Mouse (Mus musculus) inflammation-experienced regulatory T-cells (primary cell): ENCODE data around the gene AA467197. TPM values are rescaled to one million over a fixed set of nuclear protein-coding genes. Genes with fewer than 3 reads are reported as not detected.

Source experiments
- polyA plus RNA-seq, 2 experiments: library from polyadenylated mRNA; unstranded; fragments of 100-300 nt; shearing (Covaris generic); gene quantifications; one replicate each; pipeline ENCODE4 v1.2.1; 2017

AA467197 gene
- 1 to 10 TPM in 1 of 2 experiments, under 1 TPM in 1; 0.34 to 1.8 TPM for polyA plus RNA-seq

DNA sequence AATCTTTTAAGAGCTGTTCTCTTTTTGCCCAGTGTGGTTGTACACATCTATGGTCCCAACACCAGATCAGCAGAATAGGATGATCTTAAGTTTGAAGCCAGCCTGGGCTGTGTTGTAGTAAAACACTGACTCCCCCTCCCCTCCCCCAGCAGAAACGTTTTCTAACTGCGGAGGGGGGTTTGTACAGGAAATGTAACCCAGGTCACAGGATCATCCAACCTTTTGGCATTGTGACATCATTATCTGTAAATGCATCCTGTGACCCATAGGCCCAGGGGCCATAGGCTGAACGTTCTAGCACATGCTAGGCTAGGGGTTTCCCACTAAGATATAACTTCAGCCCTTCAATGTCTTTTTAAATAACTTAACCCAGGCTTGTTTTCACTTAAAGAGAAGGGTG, at the start of gene AA467197:
TSS of gene AA467197 (plus strand) at position 301 of the 400 bp plus-strand sequence.

DNA sequence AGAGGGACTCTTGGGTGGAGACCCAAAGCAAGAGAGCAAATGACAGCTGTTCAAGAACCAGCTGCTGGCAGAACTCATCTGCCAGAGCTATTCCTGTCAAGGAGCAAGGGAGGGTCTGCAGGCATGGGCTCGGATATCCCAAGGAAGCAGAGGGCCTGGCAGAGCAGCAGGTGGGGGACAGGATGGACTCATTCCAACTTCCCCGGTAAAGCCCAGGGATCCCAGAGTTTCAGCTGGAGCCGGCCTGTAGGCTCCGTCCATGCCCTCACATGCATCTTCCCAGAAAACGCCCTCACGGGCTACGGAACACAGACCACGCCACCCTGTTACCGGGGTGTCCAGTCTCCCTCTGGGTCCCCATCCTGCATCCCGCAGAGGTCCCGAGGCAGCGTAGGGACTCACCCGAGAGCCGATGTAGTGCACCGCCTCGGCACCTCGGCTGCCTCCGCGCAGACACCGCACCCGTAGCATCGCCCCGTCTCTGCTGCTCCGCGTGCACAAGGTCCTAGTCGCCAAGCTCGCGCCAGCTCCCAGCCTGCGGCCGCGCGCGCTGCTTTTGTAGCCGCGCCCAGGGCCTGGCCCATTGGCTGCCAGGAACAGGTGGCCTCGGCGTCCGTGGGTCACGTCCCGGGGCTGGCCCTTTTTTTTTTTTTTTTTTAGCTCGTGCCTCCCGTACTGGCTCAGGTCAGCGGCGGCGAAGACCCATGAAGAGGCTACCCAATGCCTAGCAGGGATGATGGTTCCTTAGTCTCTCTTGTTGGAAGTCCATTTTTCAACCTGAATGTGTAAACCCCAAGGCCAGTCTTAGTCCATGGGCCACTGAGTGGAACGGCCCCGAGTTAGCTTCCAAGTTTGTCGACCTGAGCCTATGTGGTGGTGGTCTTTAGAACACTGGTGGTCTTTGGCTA, 25.8 kb upstream of the AA467197 start, which contains the start of gene Gatm:
TSS of gene Gatm (minus strand) at position 558 of the 908 bp plus-strand sequence.

Other genes starting within 250 kb of the AA467197 start
- gene Slc28a2, start 210.5 kb upstream of the AA467197 start, polyA plus RNA-seq = 100 to 1,000 TPM; 158 to 181 TPM
- 10 to 100 TPM; 10.6 to 31.1 TPM for gene Gm14085, start 152.0 kb upstream of the AA467197 start, polyA plus RNA-seq
- 1 to 10 TPM in 1 of 2 experiments, under 1 TPM in 1; 0.11 to 3.0 TPM for gene Gatm, start 25.7 kb upstream of the AA467197 start, polyA plus RNA-seq
- 1 to 10 TPM; 1.3 to 3.4 TPM for gene Slc30a4, start 65.7 kb downstream of the AA467197 start, polyA plus RNA-seq
- 10 to 100 TPM; 43.6 to 58.3 TPM for gene Bloc1s6, start 101.5 kb downstream of the AA467197 start, polyA plus RNA-seq
- 10 to 100 TPM; 13.9 to 20.3 TPM for gene Sqor, start 128.3 kb downstream of the AA467197 start, polyA plus RNA-seq